Mouse (Mus musculus) G1E (cell line): Measurements from ENCODE around the gene Gm10134.

Experiments
- CTCF ChIP-seq: IDR thresholded peaks from 2 replicates; pipeline ENCODE4 v1.5.1; 2012; ENCODE audit warnings: low read depth, low read length, inconsistent platforms, mixed read lengths
- TAL1 ChIP-seq: conservative IDR thresholded peaks from 2 replicates; pipeline ENCODE4 v1.6.1; 2012; ENCODE audit warnings: low read depth, low read length, inconsistent platforms, mixed read lengths

GRCm38 (mm10) chr2:28537634-28537920 is 31.7 kb downstream of the Gm10134 start:
- TF ChIP-seq CTCF (no peak), TAL1 (no peak)
